Mouse (Mus musculus) frontal cortex, adult 2 months (tissue): Measurements from ENCODE around the gene Cdx2. TPM values are rescaled to one million over a fixed set of nuclear protein-coding genes. Genes with fewer than 3 reads are reported as not detected.

Source experiments
- DNase-seq, 2 experiments: peaks; one replicate each; pipeline ENCODE4 v3.0.0; 2022; ENCODE audit warnings: low spot score in 1 of 2; ENCODE audit errors: extremely low spot score in 1 of 2
- polyA plus RNA-seq: library from polyadenylated mRNA; depleted of rRNA; stranded (reverse); fragments of >200 nt; gene quantifications from 2 replicates; pipeline ENCODE4 v1.2.3, GENCODE M21; 2012; rRNA removed

Cdx2 gene
- polyA plus RNA-seq, 1 experiment, result 0.04 TPM

GRCm38 (mm10) chr5:147263945-147264344 is 43.1 kb downstream of the Cdx2 start:
- DNase-seq, result no peak

- DNase-seq, result no peak
These were observed 45.0 kb downstream of the Cdx2 start for GRCm38 (mm10) chr5:147261899-147262541.

GRCm38 (mm10) chr5:147260778-147261177 is 46.3 kb downstream of the Cdx2 start:
- DNase-seq, result no peak

- DNase-seq, result no peak
These were observed 46.9 kb downstream of the Cdx2 start for GRCm38 (mm10) chr5:147260189-147260588.

Other genes with a start within 250 kb of the Cdx2 start
- 7.6 and 10.5 TPM in 2 replicates for gene Lnx2, start 230.7 kb downstream of the Cdx2 start, polyA plus RNA-seq
- gene Polr1d, start 230.2 kb downstream of the Cdx2 start, polyA plus RNA-seq, result 76.4 and 76.5 TPM in 2 replicates
- 0.74 and 0.86 TPM in 2 replicates for gene Gsx1, start 118.6 kb downstream of the Cdx2 start, polyA plus RNA-seq
- gene Pdx1, start 37.3 kb downstream of the Cdx2 start, polyA plus RNA-seq, result not detected in 2 replicates
- not detected in 2 replicates for gene Urad, start 15.2 kb upstream of the Cdx2 start, polyA plus RNA-seq
- gene Flt3, start 93.2 kb upstream of the Cdx2 start, polyA plus RNA-seq, result 5.6 and 5.9 TPM in 2 replicates
- gene Pan3, start 122.9 kb upstream of the Cdx2 start, polyA plus RNA-seq, result 48.7 and 55.7 TPM in 2 replicates